Mouse (Mus musculus) myocyte (in vitro differentiated cells): ENCODE results near the gene Mrps11. TPM values are rescaled to one million over a fixed set of nuclear protein-coding genes. Genes with fewer than 3 reads are reported as not detected.

Experiments used
- H3K27me3 ChIP-seq: one replicate; pipeline ENCODE4 v1.6.1; 2011; ENCODE audit not compliant: control insufficient read depth, insufficient read depth, insufficient read length
- H3K36me3 ChIP-seq: one replicate; pipeline ENCODE4 v1.6.1; 2011; ENCODE audit not compliant: control insufficient read depth, insufficient read depth
- H3K4me2 ChIP-seq: one replicate; pipeline ENCODE4 v1.6.1; 2011; ENCODE audit warnings: low read depth, control low read depth
- H3K4me3 ChIP-seq: one replicate; pipeline ENCODE4 v1.5.1; 2011; ENCODE audit warnings: mild to moderate bottlenecking, control low read depth, moderate library complexity
- H3K79me2 ChIP-seq: one replicate; pipeline ENCODE4 v1.6.1; 2011; ENCODE audit not compliant: control insufficient read depth, insufficient read depth
- H3ac ChIP-seq: one replicate; pipeline ENCODE4 v1.6.1; 2011; ENCODE audit not compliant: control insufficient read depth, insufficient read length
- CEBPB ChIP-seq: IDR thresholded peaks from 2 replicates; pipeline ENCODE4 v1.6.1; 2011; ENCODE audit warnings: mild to moderate bottlenecking, moderate library complexity; ENCODE audit not compliant: poor library complexity, insufficient read depth, severe bottlenecking
- E2F4 ChIP-seq: IDR thresholded peaks from one replicate; pipeline ENCODE4 v1.6.1; 2011; ENCODE audit warnings: mild to moderate bottlenecking, control low read depth, moderate library complexity; ENCODE audit not compliant: insufficient read depth
- MAX ChIP-seq: IDR thresholded peaks from one replicate; pipeline ENCODE4 v1.6.1; 2011; ENCODE audit warnings: low read depth, mild to moderate bottlenecking, control low read depth
- MYOD1 ChIP-seq, 3 experiments: IDR thresholded peaks; one replicate each; pipeline ENCODE4 v1.6.1; 2011; ENCODE audit warnings: control low read depth in 2 of 3, low read depth in 2 of 3, mild to moderate bottlenecking in 2 of 3, moderate library complexity in 1 of 3; ENCODE audit not compliant: insufficient read length in 2 of 3, control insufficient read depth in 1 of 3
- MYOG ChIP-seq, 3 experiments: IDR thresholded peaks; one replicate each; pipeline ENCODE4 v1.6.1; 2011; ENCODE audit warnings: control low read depth in 2 of 3, low read depth in 2 of 3, mild to moderate bottlenecking in 2 of 3; ENCODE audit not compliant: insufficient read length in 2 of 3, control insufficient read depth in 1 of 3, insufficient read depth in 1 of 3
- POLR2A ChIP-seq: IDR thresholded peaks from one replicate; pipeline ENCODE4 v1.6.1; 2011; ENCODE audit warnings: low read depth, mild to moderate bottlenecking, control low read depth, moderate library complexity; ENCODE audit not compliant: insufficient read length
- POLR2AphosphoS2 ChIP-seq: IDR thresholded peaks from one replicate; pipeline ENCODE4 v1.6.1; 2011; ENCODE audit warnings: low read depth, control low read depth; ENCODE audit not compliant: insufficient read length
- REST ChIP-seq: IDR thresholded peaks from one replicate; pipeline ENCODE4 v1.6.1; 2011; ENCODE audit warnings: mild to moderate bottlenecking, control low read depth, moderate library complexity; ENCODE audit not compliant: insufficient read depth, insufficient read length
- SRF ChIP-seq: IDR thresholded peaks from one replicate; pipeline ENCODE4 v1.6.1; 2011; ENCODE audit warnings: low read depth; ENCODE audit not compliant: control insufficient read depth, insufficient read length
- TCF12 ChIP-seq: IDR thresholded peaks from one replicate; pipeline ENCODE4 v1.6.1; 2011; ENCODE audit warnings: mild to moderate bottlenecking, control low read depth; ENCODE audit not compliant: poor library complexity, insufficient read depth, severe bottlenecking
- TCF3 ChIP-seq: IDR thresholded peaks from one replicate; pipeline ENCODE4 v1.6.1; 2011; ENCODE audit warnings: low read depth, control low read depth; ENCODE audit not compliant: insufficient read length
- USF1 ChIP-seq: IDR thresholded peaks from one replicate; pipeline ENCODE4 v1.6.1; 2011; ENCODE audit warnings: low read depth, mild to moderate bottlenecking, control low read depth, moderate library complexity
- polyA plus RNA-seq: library from polyadenylated mRNA; unstranded; fragments of >200 nt; fragmentation: generic; extraction: Trizol; gene quantifications from one replicate; pipeline ENCODE4 v1.2.1, GENCODE M21; 2012; ENCODE audit warnings: missing spikeins

Gene Mrps11
- polyA plus RNA-seq, 1 experiment = 57.7 TPM

DNA sequence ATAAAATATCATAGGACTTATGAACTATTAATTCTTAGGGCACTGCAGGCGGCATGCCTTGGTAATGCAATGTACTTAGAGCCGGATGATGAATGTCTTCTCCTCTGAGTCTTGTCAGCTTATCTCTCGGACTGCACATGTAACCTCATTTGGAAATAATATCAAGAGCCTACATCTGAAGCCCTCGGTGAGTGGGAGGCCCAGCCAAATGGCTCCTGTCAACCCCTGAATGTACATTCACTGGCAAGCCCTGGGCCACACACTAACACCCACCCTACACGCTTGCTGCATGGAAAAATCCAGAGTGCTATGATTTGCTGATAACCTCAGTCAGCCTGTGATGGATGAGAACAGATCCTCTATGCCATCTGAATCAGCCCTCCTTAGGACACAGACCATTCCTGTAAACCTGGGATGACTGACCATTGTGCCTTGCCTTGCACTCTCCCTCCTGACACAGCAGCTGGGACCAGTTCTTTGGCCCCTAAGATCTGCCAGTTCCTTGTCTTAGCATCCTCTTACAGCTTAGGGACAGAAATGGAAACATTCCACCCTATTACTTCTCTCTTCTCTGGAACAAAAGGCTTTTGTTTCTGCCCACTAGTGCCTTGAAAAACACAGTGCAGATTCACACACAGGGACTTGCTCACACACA is 39.1 kb upstream of the Mrps11 start:
- TF ChIP-seq MAX (no peak), MYOD1 (IDR thresholded peaks at IDR 0.05; ENCODE audit: control insufficient read depth in 1 of 3, insufficient read length in 2 of 3, low read depth in 2 of 3) (no peak), REST (no peak), POLR2A (no peak), CEBPB (no peak), SRF (no peak)
- H3ac ChIP-seq = no peak overlapping the region
- no peaks in the 10 kb centered on the region for H3K36me3 ChIP-seq
- H3K4me2 ChIP-seq = no peak overlapping the region
- H3K79me2 ChIP-seq = no peaks in the 10 kb centered on the region
- no peak overlapping the region for H3K4me3 ChIP-seq
- no peaks in the 10 kb centered on the region for H3K27me3 ChIP-seq

DNA sequence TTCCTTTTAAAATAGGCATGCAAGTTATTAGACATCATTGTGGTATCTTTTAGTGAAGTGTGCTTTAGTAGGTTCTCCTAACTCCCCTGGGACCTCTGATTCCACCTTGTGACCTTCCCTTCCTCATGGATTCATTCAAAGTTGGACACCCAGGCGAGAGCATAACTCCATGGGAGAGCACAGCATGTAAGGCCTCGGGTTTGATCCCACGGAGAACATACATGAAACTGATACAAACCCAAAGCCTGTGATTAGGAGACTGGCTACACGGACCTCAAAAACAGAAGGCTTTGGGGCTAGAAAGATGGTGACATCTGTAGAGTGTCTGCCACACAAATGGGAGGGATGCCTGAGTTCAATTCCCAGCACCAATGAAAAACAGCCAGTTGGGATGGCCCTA is 30.0 kb upstream of the Mrps11 start:
- H3K4me3 ChIP-seq = no peak overlapping the region
- no peak overlapping the region for H3K4me2 ChIP-seq
- no peak for TF ChIP-seq MAX
- no peak for TF ChIP-seq REST
- no peak for TF ChIP-seq MYOG (IDR thresholded peaks at IDR 0.05; ENCODE audit: control insufficient read depth in 1 of 3, insufficient read depth in 1 of 3, insufficient read length in 2 of 3, low read depth in 2 of 3)
- no peak for TF ChIP-seq CEBPB
- TF ChIP-seq E2F4 = no peak
- no peak for TF ChIP-seq TCF12
- no peak for TF ChIP-seq MYOD1 (IDR thresholded peaks at IDR 0.05; ENCODE audit: control insufficient read depth in 1 of 3, insufficient read length in 2 of 3, low read depth in 2 of 3)
- TF ChIP-seq USF1 = no peak
- no peak for TF ChIP-seq SRF
- H3K36me3 ChIP-seq = no peaks in the 10 kb centered on the region
- no peaks in the 10 kb centered on the region for H3K27me3 ChIP-seq
- H3ac ChIP-seq = no peak overlapping the region
- no peaks in the 10 kb centered on the region for H3K79me2 ChIP-seq

DNA sequence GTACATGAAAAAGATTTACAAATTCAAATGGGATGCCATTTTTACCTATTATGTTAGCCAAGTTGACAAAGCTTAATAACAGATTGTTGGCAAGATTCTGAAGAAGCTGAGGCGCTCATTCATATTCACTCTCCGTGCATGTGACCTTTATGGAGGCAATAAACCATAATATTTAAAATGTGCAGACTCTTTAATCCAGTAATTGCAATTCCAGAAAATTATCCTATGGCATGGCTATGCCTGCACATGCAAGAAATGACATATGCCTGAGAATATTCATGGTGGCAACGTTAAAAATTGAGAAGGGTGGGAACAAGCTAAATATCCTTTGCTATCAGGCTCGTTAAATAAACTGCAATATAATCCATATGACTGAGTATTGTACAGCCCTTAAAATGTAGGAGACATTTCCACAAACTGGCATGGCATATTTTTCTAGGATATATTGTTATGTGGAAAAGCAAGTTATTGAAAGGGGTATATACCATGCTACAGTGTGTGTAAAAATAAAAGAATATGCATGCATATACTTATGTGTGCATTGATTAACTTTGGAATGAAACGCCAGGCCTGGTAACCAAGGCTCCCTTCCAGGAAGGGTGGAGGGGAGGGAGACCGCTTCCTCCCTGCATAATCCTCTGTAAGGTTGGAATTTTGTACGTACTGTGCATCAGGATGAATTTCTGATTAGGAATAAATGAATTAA is 29.0 kb upstream of the Mrps11 start:
- no peak for TF ChIP-seq MYOG (IDR thresholded peaks at IDR 0.05; ENCODE audit: control insufficient read depth in 1 of 3, insufficient read depth in 1 of 3, insufficient read length in 2 of 3, low read depth in 2 of 3)
- no peak for TF ChIP-seq E2F4
- TF ChIP-seq USF1 = no peak
- TF ChIP-seq CEBPB = no peak
- no peak for TF ChIP-seq POLR2AphosphoS2
- no peak for TF ChIP-seq MYOD1 (IDR thresholded peaks at IDR 0.05; ENCODE audit: control insufficient read depth in 1 of 3, insufficient read length in 2 of 3, low read depth in 2 of 3)
- TF ChIP-seq MAX = no peak
- no peak for TF ChIP-seq TCF12
- TF ChIP-seq SRF = no peak
- TF ChIP-seq REST = no peak
- TF ChIP-seq TCF3 = no peak
- no peak for TF ChIP-seq POLR2A
- no peak overlapping the region for H3ac ChIP-seq
- no peaks in the 10 kb centered on the region for H3K27me3 ChIP-seq
- H3K36me3 ChIP-seq = no peaks in the 10 kb centered on the region
- H3K4me2 ChIP-seq = no peak overlapping the region
- H3K4me3 ChIP-seq = no peak overlapping the region
- H3K79me2 ChIP-seq = no peaks in the 10 kb centered on the region

GRCm38 (mm10) chr7:78754458-78755000 is 28.4 kb upstream of the Mrps11 start:
- no peak for TF ChIP-seq POLR2AphosphoS2
- no peak for TF ChIP-seq MAX
- no peak for TF ChIP-seq POLR2A
- TF ChIP-seq MYOD1 (IDR thresholded peaks at IDR 0.05; ENCODE audit: control insufficient read depth in 1 of 3, insufficient read length in 2 of 3, low read depth in 2 of 3) = no peak
- no peak for TF ChIP-seq USF1
- no peak for TF ChIP-seq TCF12
- TF ChIP-seq MYOG (IDR thresholded peaks at IDR 0.05; ENCODE audit: control insufficient read depth in 1 of 3, insufficient read depth in 1 of 3, insufficient read length in 2 of 3, low read depth in 2 of 3) = no peak
- no peak for TF ChIP-seq E2F4
- TF ChIP-seq REST = no peak
- no peak for TF ChIP-seq SRF
- no peak for TF ChIP-seq TCF3
- no peak for TF ChIP-seq CEBPB
- Histone ChIP-seq H3K27me3 (peaks cover 3% of the 10 kb centered on the region), H3K4me2 (no peak overlapping the region), H3K36me3 (no peaks in the 10 kb centered on the region), H3K4me3 (no peak overlapping the region), H3K79me2 (no peaks in the 10 kb centered on the region), H3ac (no peak overlapping the region)
